Mouse (Mus musculus): ENCODE results near the gene Slc4a1ap.
"Not testable (repeated sequence)": the region's sequence is repeated elsewhere in the genome, so short reads cannot be mapped to it uniquely, and the experiment has no call there.

DNA sequence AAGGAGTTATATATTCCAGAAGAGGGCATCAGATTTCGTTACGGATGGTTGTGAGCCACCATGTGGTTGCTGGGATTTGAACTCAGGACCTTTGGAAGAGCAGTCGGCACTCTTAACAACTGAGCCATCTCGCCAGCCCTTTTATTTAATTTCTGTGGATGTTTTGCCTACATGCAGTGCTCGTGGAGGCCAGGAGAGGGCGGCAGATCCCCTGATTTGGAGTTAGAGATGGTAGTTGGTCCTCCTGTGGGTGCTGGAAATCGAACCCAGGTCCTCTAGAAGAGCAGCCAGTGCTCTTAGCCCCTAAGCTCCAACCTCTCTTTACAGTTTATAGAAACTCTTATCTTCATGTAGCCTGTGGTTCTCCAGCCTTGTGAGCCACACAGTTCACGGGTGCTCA lies 61.9 kb downstream of the Slc4a1ap start:
- not testable (repeated sequence) for TF ChIP-seq POLR2A (IDR thresholded peaks at IDR 0.05; ENCODE audit: extremely low read depth, insufficient read depth, low read length)
- TF ChIP-seq CTCF (IDR thresholded peaks at IDR 0.05; ENCODE audit: extremely low read depth, insufficient read depth, low read length) = 0 out of 2 replicates have a peak, but pooled peaks have one; percentile 8
